Mouse (Mus musculus) stomach, postnatal 0 days (tissue): ENCODE results near the gene Map4k5. TPM values are rescaled to one million over a fixed set of nuclear protein-coding genes. Genes with fewer than 3 reads are reported as not detected.
A peak's percentile ranks its signal among the peaks of the same experiment; 100 is the strongest.

ENCODE experiments used
- ATAC-seq: fragments of 200-750 bp; cut with Nextera tagmentation; 2 replicates; pipeline ENCODE4 v1.8.0; 2017; ENCODE audit not compliant: low FRiP score, low TSS enrichment
- DNase-seq: peaks from one replicate; pipeline ENCODE4 v3.0.0-alpha.2; 2016; ENCODE audit warnings: low spot score
- H3K27ac ChIP-seq: fragments of 300-500 bp; sonication (generic); replicated peaks from 2 replicates; pipeline ENCODE4 v1.5.1; 2014; ENCODE audit warnings: mild to moderate bottlenecking, control low read depth
- H3K27me3 ChIP-seq: fragments of 300-500 bp; sonication (generic); 2 replicates; pipeline ENCODE4 v1.6.1; 2014; ENCODE audit warnings: low read length; ENCODE audit not compliant: control insufficient read depth, insufficient read depth
- H3K36me3 ChIP-seq: fragments of 300-500 bp; sonication (generic); 2 replicates; pipeline ENCODE4 v1.6.1; 2014; ENCODE audit warnings: low read length, mixed read lengths; ENCODE audit not compliant: control insufficient read depth, insufficient read depth
- H3K4me1 ChIP-seq: fragments of 300-500 bp; sonication (generic); replicated peaks from 2 replicates; pipeline ENCODE4 v1.6.1; 2014; ENCODE audit warnings: antibody characterized with exemption; ENCODE audit not compliant: control insufficient read depth, insufficient read depth
- H3K4me2 ChIP-seq: fragments of 300-500 bp; sonication (generic); replicated peaks from 2 replicates; pipeline ENCODE4 v1.6.1; 2014; ENCODE audit warnings: low read depth, mild to moderate bottlenecking, control low read depth, moderate library complexity
- H3K4me3 ChIP-seq: fragments of 300-500 bp; sonication (generic); 2 replicates; pipeline ENCODE4 v1.5.1; 2014; ENCODE audit warnings: low read depth, low read length, control low read depth
- H3K9ac ChIP-seq: fragments of 300-500 bp; sonication (generic); 2 replicates; pipeline ENCODE4 v1.6.1; 2014; ENCODE audit warnings: mild to moderate bottlenecking, low read length, control low read depth, mixed read lengths
- H3K9me3 ChIP-seq: fragments of 300-500 bp; sonication (generic); 2 replicates; pipeline ENCODE4 v1.6.1; 2016; ENCODE audit warnings: low read length; ENCODE audit not compliant: control insufficient read depth
- CTCF ChIP-seq: IDR thresholded peaks from 2 replicates; pipeline ENCODE4 v1.5.1; 2016; ENCODE audit warnings: antibody characterized with exemption, low read depth, mild to moderate bottlenecking, moderate library complexity
- EP300 ChIP-seq: optimal IDR thresholded peaks from 2 replicates; pipeline ENCODE3; 2016; ENCODE audit warnings: antibody characterized with exemption
- WGBS: fragments of 180-500 bp; shearing (Covaris S2); extraction: QIAGEN DNeasy Blood & Tissue Kit; methylation state at CpG from one replicate; pipeline ENCODE4 v1.1.7; 2014; 5-methylcytosine and 5-hydroxymethylcytosine counted together
- polyA plus RNA-seq: library from polyadenylated mRNA; unstranded; fragments of >200 nt; fragmentation: Nextera tagmentation; extraction: Ambion mirVana; gene quantifications from 2 replicates; pipeline ENCODE4 v1.2.1, GENCODE M21; 2015

Map4k5 gene
- polyA plus RNA-seq, 1 experiment from 2014 or later = 12.4 TPM

DNA sequence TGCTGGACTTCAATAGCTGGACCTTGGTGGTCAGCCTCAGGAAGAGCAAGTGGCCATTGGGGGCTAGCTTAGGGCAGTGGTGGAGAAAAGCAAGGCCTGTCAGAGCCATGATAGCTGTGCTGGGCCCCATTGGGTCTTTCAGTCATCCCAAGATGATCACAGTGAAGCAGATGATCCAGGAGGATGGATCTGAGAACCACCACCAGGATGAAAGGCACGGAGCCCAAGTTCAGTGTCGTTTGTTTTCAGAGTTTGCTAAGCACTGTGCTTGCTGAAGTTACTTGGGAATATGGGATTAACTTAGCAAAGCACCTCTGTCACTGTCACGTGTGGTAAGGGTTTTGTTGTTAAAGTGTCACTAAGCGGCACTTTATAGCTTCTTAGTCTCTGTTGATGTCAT is 92.4 kb downstream of the Map4k5 start:
- 81% methylated on average over 4 of the region's 4 CpGs for WGBS
- no peaks in the 10 kb centered on the region for H3K4me1 ChIP-seq
- no peak overlapping the region for H3K4me2 ChIP-seq
- peaks cover 10% of the 10 kb centered on the region for H3K36me3 ChIP-seq
- no peak for ATAC-seq
- no peak overlapping the region for H3K27ac ChIP-seq
- no peak overlapping the region for H3K4me3 ChIP-seq
- no peak for TF ChIP-seq EP300
- no peak for TF ChIP-seq CTCF
- H3K27me3 ChIP-seq = no peaks in the 10 kb centered on the region
- H3K9me3 ChIP-seq = no peaks in the 10 kb centered on the region
- no peak for DNase-seq
- H3K9ac ChIP-seq = no peak overlapping the region

- H3K9me3 ChIP-seq = no peaks in the 10 kb centered on the region
- WGBS = 91% methylated on average over 3 of the region's 3 CpGs
- no peaks in the 10 kb centered on the region for H3K4me1 ChIP-seq
- H3K27me3 ChIP-seq = no peaks in the 10 kb centered on the region
- H3K4me3 ChIP-seq = no peak overlapping the region
- DNase-seq (no peak), ATAC-seq (no peak)
- no peaks in the 10 kb centered on the region for H3K36me3 ChIP-seq
- TF ChIP-seq CTCF = no peak
- no peak for TF ChIP-seq EP300
- no peak overlapping the region for H3K9ac ChIP-seq
- no peak overlapping the region for H3K27ac ChIP-seq
- no peak overlapping the region for H3K4me2 ChIP-seq
These were observed 96.7 kb downstream of the Map4k5 start for GRCm38 (mm10) chr12:69796311-69796710.

- DNase-seq = peak; percentile 69
- no peak for TF ChIP-seq CTCF
- no peak for TF ChIP-seq EP300
These were observed 102.2 kb downstream of the Map4k5 start, which contains the start of gene Cdkl1 for GRCm38 (mm10) chr12:69790530-69791505. Cdkl1 (minus strand) TSS chr12:69791267.

GRCm38 (mm10) chr12:69789766-69790529 is 103.1 kb downstream of the Map4k5 start:
- WGBS = 41% methylated on average over 27 of the region's 27 CpGs
- TF ChIP-seq EP300 = no peak
- no peak for TF ChIP-seq CTCF
- H3K36me3 ChIP-seq = no peaks in the 10 kb centered on the region

More at GRCm38 (mm10) chr12:69790530-69791505, 102.2 kb downstream of the Map4k5 start, which contains the start of gene Cdkl1:
- Histone ChIP-seq H3K27me3 (no peaks in the 10 kb centered on the region), H3K4me3 (peak within 1 kb of the TSS; percentile 55), H3K27ac (no peak within 1 kb of the TSS), H3K36me3 (no peaks in the 10 kb centered on the region), H3K4me2 (peak within 1 kb of the TSS; percentile 96), H3K9ac (peak within 1 kb of the TSS; percentile 52), H3K4me1 (no peaks in the 10 kb centered on the region), H3K9me3 (no peaks in the 10 kb centered on the region)
- 1% methylated on average over 45 of the region's 45 CpGs for WGBS
- peak; percentile 91 for ATAC-seq

DNA sequence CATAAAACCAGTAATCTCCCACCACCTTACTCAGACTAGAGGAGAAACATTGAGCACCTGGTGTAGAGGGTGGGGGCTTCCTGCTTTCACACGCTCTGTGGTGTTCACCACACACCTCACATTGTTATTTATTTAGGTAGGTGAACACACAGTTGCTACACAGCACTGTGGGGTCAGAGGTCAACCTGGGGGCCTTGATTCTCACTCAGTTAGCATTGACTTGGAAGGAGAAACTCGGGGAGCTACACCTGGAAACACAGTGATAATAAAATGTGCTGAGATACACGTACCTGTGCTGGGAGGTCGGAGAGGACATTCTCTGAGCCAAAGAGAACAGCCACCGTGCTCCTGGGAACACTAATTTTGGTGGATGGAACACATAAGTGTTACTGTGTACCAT is 104.6 kb downstream of the Map4k5 start:
- no peak for TF ChIP-seq CTCF
- no peak for TF ChIP-seq EP300
- H3K27me3 ChIP-seq = no peaks in the 10 kb centered on the region
- DNase-seq (no peak), ATAC-seq (no peak)
- H3K4me3 ChIP-seq = no peak overlapping the region
- no peak overlapping the region for H3K4me2 ChIP-seq
- no peaks in the 10 kb centered on the region for H3K36me3 ChIP-seq
- no peaks in the 10 kb centered on the region for H3K9me3 ChIP-seq
- no peaks in the 10 kb centered on the region for H3K4me1 ChIP-seq
- no peak overlapping the region for H3K9ac ChIP-seq
- WGBS = 76% methylated on average over 5 of the region's 5 CpGs
- H3K27ac ChIP-seq = no peak overlapping the region

More at GRCm38 (mm10) chr12:69789766-69790529, 103.1 kb downstream of the Map4k5 start:
- H3K9me3 ChIP-seq = no peaks in the 10 kb centered on the region
- DNase-seq (no peak), ATAC-seq (peak; percentile 59)
- H3K4me3 ChIP-seq = peak overlapping the region; percentile 55
- peak overlapping the region; percentile 52 for H3K9ac ChIP-seq
- peak overlapping the region; percentile 96 for H3K4me2 ChIP-seq
- H3K4me1 ChIP-seq = no peaks in the 10 kb centered on the region
- H3K27ac ChIP-seq = no peak overlapping the region
- H3K27me3 ChIP-seq = no peaks in the 10 kb centered on the region
